Mouse (Mus musculus) liver, embryonic 11.5 days (tissue): ENCODE data around the gene Rgs12. TPM values are rescaled to one million over a fixed set of nuclear protein-coding genes. Genes with fewer than 3 reads are reported as not detected.

Experiments used
- ATAC-seq: fragments of 200-750 bp; cut with Nextera tagmentation; replicated peaks from 2 replicates; pipeline ENCODE4 v1.8.0; 2017; ENCODE audit warnings: moderate number of reproducible peaks, mild to moderate bottlenecking, moderate TSS enrichment, moderate library complexity; ENCODE audit not compliant: low FRiP score
- DNase-seq: peaks from one replicate; pipeline ENCODE4 v3.0.0-alpha.2; 2017; ENCODE audit warnings: low spot score
- H3K27ac ChIP-seq: fragments of 300-500 bp; sonication (generic); 2 replicates; pipeline ENCODE4 v1.5.1; 2014; ENCODE audit warnings: mild to moderate bottlenecking, low read depth, low read length, control low read depth
- H3K27me3 ChIP-seq: fragments of 300-500 bp; sonication (generic); replicated peaks from 2 replicates; pipeline ENCODE4 v1.6.1; 2014; ENCODE audit warnings: low read length, mixed read lengths; ENCODE audit not compliant: control insufficient read depth, insufficient read depth
- H3K36me3 ChIP-seq: fragments of 300-500 bp; sonication (generic); 2 replicates; pipeline ENCODE4 v1.6.1; 2014; ENCODE audit warnings: mild to moderate bottlenecking, low read length, moderate library complexity, mixed read lengths; ENCODE audit not compliant: control insufficient read depth, insufficient read depth
- H3K4me1 ChIP-seq: fragments of 300-500 bp; sonication (generic); replicated peaks from 2 replicates; pipeline ENCODE4 v1.6.1; 2014; ENCODE audit warnings: low read length, mixed read lengths; ENCODE audit not compliant: control insufficient read depth, insufficient read depth
- H3K4me2 ChIP-seq: fragments of 300-500 bp; sonication (generic); 2 replicates; pipeline ENCODE4 v1.6.1; 2014; ENCODE audit warnings: mild to moderate bottlenecking, control low read depth, moderate library complexity
- H3K4me3 ChIP-seq: fragments of 300-500 bp; sonication (generic); 2 replicates; pipeline ENCODE4 v1.5.1; 2014; ENCODE audit warnings: low read depth, low read length, control low read depth
- H3K9ac ChIP-seq: fragments of 300-500 bp; sonication (generic); 2 replicates; pipeline ENCODE4 v1.6.1; 2014; ENCODE audit warnings: low read depth, low read length, control low read depth
- H3K9me3 ChIP-seq: fragments of 300-500 bp; sonication (generic); 2 replicates; pipeline ENCODE4 v1.6.1; 2016; ENCODE audit warnings: low read length, inconsistent platforms, mixed read lengths; ENCODE audit not compliant: control insufficient read depth
- WGBS: fragments of 180-500 bp; shearing (Covaris S2); extraction: QIAGEN DNeasy Blood & Tissue Kit; methylation state at CpG from one replicate; pipeline ENCODE4 v1.1.7; 2014; 5-methylcytosine and 5-hydroxymethylcytosine counted together
- polyA plus RNA-seq: library from polyadenylated mRNA; unstranded; fragments of >200 nt; fragmentation: Nextera tagmentation; extraction: Ambion mirVana; gene quantifications from 2 replicates; pipeline ENCODE4 v1.2.1, GENCODE M21; 2014

The Rgs12 gene
- polyA plus RNA-seq, 1 experiment from 2014 or later = 38.8 TPM

DNA sequence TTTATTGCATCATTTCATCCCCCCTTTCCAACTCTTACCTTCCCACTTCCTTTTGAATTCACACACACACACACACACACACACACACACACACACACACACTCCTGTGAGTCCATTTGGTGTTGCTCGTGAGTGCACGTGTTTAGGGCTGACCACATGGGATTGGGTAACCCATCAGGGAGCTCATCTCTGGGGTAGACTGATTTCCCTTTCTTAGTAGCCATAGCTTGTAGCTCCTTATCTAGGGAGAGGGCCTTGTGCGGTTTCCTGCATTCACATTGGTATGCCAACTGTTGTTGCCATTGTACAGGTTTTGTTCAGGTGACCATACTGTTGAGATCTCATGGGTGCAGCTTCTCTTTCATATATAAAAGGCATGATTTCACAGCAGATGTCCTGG, 5.8 kb upstream of the Rgs12 start:
- H3K4me3 ChIP-seq = no peak overlapping the region
- no peaks in the 10 kb centered on the region for H3K36me3 ChIP-seq
- no peaks in the 10 kb centered on the region for H3K27me3 ChIP-seq
- no peak overlapping the region for H3K9ac ChIP-seq
- peaks cover 13% of the 10 kb centered on the region for H3K4me1 ChIP-seq
- ATAC-seq = peak; percentile 58; the same call in 1 of the 2 replicates
- 0 out of 2 replicates have a peak overlapping the region, but pooled peaks have one; percentile 23 for H3K27ac ChIP-seq
- H3K4me2 ChIP-seq = no peak overlapping the region
- DNase-seq = no peak
- WGBS = 38% methylated on average over 3 of the region's 3 CpGs
- no peaks in the 10 kb centered on the region for H3K9me3 ChIP-seq

DNA sequence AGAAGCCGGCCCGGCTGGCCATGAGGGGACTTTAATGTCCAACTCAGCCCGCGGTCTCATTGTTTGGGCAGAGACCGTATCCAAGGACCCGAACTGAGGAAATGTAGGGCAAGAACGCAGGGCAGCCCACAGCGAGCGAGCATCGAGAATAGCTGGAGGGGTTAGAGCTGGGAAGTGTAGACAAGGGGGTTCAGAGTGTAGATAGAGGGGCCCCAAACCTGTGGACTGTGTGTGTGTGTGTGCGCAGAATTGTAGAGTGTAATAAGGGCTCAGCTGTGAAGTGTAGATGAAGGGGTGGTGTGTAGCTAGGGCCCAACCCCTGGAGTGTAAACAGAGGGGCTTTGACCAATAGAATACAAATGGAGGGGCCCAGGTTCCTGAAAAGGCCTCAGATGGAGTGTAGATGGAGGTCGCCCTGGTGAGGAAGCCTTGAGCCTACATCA, 545 bp downstream of the Rgs12 start:
- no peak for DNase-seq
- Histone ChIP-seq H3K36me3 (peaks cover 5% of the 10 kb centered on the region; the same call in 1 of the 2 replicates), H3K27ac (peak overlapping the region; percentile 85), H3K4me2 (peak overlapping the region; percentile 93), H3K9me3 (peaks cover 4% of the 10 kb centered on the region; the same call in 1 of the 2 replicates), H3K9ac (peak overlapping the region; percentile 97), H3K27me3 (no peaks in the 10 kb centered on the region), H3K4me1 (peaks cover 15% of the 10 kb centered on the region), H3K4me3 (peak overlapping the region; percentile 92)
- peak; percentile 39 for ATAC-seq
- 7% methylated on average over 12 of the region's 12 CpGs for WGBS

DNA sequence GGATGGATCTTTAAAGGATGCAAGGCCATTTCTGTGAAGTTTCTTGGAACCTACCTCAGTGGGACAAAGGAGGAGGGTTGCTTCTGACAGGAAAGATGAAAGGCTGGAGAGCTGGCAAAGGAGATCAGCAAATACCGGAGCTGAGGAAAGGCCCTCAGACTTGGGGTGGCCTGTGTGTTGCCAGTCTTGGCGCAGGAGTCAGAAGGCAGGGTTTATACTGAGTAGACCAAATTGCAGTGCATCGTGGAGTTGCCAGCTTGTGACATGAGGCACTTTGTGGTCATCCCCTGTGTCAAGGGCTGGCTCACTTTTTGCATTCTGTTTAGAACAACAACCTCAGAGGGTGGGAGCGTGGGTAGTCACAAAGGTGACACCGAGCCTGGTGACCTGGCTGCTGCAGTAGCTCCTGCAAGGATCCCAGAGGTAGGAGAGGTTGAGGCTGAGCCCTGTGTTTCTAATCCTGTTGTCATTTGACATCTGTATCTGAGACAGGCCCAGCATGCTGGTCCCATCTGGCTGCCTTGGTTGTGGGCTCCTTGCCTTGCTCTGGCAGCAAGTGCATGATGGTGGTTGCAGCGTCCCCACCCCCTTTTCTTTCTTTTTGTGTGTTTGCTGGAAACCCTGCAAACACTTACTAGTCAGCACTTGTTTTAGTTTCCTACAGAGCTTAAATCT, 1.4 kb downstream of the Rgs12 start:
- H3K4me3 ChIP-seq = peak overlapping the region; percentile 92
- H3K4me2 ChIP-seq = peak overlapping the region; percentile 93
- peaks cover 20% of the 10 kb centered on the region for H3K4me1 ChIP-seq
- H3K27me3 ChIP-seq = no peaks in the 10 kb centered on the region
- H3K27ac ChIP-seq = peak overlapping the region; percentile 22; the same call in 1 of the 2 replicates
- whole genome bisulfite sequencing = 89% methylated on average over 6 of the region's 6 CpGs
- H3K36me3 ChIP-seq = peaks cover 5% of the 10 kb centered on the region; the same call in 1 of the 2 replicates
- H3K9me3 ChIP-seq = peaks cover 4% of the 10 kb centered on the region; the same call in 1 of the 2 replicates
- DNase-seq = no peak
- no peak for ATAC-seq
- H3K9ac ChIP-seq = peak overlapping the region; percentile 97; the same call in 1 of the 2 replicates

DNA sequence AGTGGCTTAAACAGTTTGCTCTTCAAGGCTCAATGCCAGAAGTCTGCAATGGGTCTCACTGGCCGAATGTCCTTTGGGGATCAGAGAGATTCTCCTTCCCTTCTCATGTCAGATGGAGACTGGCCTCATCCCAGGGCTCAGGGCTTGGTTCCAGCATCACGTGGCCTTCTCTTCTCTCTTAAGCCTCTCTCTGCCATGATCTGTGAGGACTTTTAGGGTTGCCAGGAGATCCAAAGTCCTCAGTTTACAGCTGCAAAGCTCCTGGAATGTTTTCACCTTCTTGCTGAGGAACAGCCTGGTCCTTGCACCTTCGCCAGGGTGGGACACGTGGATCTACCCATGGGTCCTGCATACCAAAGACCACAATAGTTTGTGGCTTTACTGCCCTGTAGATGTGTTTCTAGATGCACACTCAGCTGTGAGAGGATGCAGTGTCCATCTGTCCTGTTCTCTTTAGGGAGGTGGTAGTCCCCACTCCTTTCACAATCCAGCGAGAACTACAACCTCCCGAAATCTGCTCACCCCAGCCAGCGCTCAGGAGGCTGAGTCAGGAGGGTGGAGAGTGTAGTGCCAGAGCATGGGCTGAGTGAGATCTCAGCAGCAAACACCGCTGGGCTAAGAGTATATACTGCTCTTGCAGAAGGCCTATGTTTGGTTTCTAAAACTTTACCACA, 2.1 kb downstream of the Rgs12 start:
- Histone ChIP-seq H3K36me3 (peaks cover 5% of the 10 kb centered on the region; the same call in 1 of the 2 replicates), H3K27me3 (no peaks in the 10 kb centered on the region), H3K9me3 (peaks cover 4% of the 10 kb centered on the region; the same call in 1 of the 2 replicates), H3K27ac (no peak overlapping the region), H3K4me1 (peaks cover 26% of the 10 kb centered on the region), H3K4me3 (no peak overlapping the region), H3K9ac (no peak overlapping the region), H3K4me2 (peak overlapping the region; percentile 93; the same call in 1 of the 2 replicates)
- ATAC-seq (no peak), DNase-seq (no peak)
- 91% methylated on average over 8 of the region's 8 CpGs for WGBS

DNA sequence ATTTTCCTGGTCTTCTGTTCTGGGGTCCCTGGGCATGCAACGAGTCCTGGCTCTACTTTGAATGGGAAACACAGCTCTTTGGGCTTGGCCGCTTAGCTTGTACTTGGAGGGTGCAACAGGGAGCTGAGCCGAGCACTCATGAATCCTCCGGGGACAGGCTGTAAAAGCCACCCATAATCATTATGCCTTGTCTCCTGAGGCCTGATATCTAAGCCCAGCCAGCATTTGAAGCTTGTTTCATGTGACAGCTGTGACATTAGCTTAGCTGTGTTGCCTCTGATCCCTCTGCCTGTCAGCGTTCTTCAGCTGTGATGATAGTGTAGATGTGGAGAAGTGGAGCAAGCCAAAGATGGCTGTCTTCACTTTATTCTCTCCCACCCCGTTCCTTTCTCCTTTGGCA, 5.3 kb downstream of the Rgs12 start:
- 73% methylated on average over 6 of the region's 6 CpGs for WGBS
- no peak overlapping the region for H3K4me2 ChIP-seq
- H3K27me3 ChIP-seq = no peaks in the 10 kb centered on the region
- peaks cover 4% of the 10 kb centered on the region; the same call in 1 of the 2 replicates for H3K9me3 ChIP-seq
- H3K4me3 ChIP-seq = no peak overlapping the region
- peaks cover 40% of the 10 kb centered on the region for H3K4me1 ChIP-seq
- H3K36me3 ChIP-seq = peaks cover 7% of the 10 kb centered on the region; the same call in 1 of the 2 replicates
- no peak for DNase-seq
- ATAC-seq = no peak
- H3K9ac ChIP-seq = no peak overlapping the region
- H3K27ac ChIP-seq = no peak overlapping the region

DNA sequence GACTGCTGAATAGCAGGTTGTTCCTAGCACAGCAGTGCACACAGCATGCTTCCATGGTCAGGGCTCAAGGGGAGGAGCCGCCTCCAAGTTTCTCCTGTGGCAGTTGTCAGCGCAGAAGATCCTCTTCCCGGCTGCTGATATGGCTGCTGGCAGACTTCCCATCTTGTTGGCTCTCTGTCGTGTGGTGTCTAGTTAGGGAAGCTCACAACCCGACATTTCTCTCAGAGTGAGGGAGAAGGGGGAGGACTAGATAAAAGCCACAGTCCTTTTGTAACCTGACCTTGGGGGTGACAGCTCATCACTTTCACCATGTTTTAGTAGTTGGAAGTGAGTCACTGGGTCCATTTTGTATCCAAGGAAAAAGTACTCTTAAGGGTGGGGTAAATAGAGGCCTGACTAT, 6.4 kb downstream of the Rgs12 start:
- H3K4me2 ChIP-seq = no peak overlapping the region
- WGBS = 42% methylated on average over 5 of the region's 5 CpGs
- DNase-seq = no peak
- H3K4me1 ChIP-seq = peaks cover 43% of the 10 kb centered on the region
- no peaks in the 10 kb centered on the region for H3K27me3 ChIP-seq
- H3K36me3 ChIP-seq = peaks cover 7% of the 10 kb centered on the region; the same call in 1 of the 2 replicates
- no peak overlapping the region for H3K27ac ChIP-seq
- no peak for ATAC-seq
- H3K9me3 ChIP-seq = peaks cover 4% of the 10 kb centered on the region; the same call in 1 of the 2 replicates
- no peak overlapping the region for H3K9ac ChIP-seq
- H3K4me3 ChIP-seq = no peak overlapping the region

DNA sequence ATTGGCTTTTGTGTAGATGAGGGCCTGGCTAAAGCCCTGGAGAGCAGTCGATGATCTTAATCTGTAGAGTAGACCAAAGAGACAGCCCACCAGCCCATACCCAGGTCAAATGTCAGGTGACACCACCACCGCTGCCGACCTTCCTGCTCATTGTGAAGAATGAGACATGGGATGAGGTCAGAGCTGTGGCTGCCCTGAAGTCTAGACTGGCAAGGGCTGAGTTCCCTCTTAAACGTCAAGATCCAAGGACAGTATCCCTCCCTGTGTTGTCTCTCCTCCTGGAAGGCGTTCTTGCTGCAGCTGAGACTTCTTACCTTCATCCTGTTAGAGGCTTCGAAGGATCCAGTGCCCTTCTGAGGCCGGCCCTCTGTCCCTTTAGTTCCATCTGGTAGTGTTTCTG, 6.9 kb downstream of the Rgs12 start:
- no peak for DNase-seq
- ATAC-seq = no peak
- peaks cover 45% of the 10 kb centered on the region for H3K4me1 ChIP-seq
- peaks cover 4% of the 10 kb centered on the region; the same call in 1 of the 2 replicates for H3K9me3 ChIP-seq
- H3K9ac ChIP-seq = no peak overlapping the region
- 75% methylated on average over 7 of the region's 7 CpGs for WGBS
- no peaks in the 10 kb centered on the region for H3K27me3 ChIP-seq
- no peak overlapping the region for H3K4me3 ChIP-seq
- no peak overlapping the region for H3K4me2 ChIP-seq
- no peak overlapping the region for H3K27ac ChIP-seq
- peaks cover 7% of the 10 kb centered on the region; the same call in 1 of the 2 replicates for H3K36me3 ChIP-seq

DNA sequence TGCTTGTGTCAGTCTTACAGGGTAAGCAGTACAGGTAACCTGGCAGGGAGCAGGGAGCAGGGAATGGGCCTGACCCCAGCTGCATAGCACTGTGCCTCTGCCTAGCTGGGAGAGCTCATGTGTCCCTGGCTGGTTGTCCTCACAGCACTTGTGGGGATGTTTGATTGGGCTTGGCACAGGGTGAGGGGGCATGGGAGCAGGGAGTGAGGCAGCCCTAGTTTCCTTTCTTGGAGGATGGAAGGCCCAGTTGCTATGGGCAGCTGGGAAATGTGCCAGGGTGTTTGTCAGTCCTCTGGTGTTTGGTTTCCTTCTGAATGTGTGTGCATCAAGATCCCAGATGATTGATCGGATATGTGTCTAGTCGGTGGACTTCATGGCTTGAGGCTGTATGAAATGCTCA, 7.8 kb downstream of the Rgs12 start:
- H3K27me3 ChIP-seq = no peaks in the 10 kb centered on the region
- H3K4me2 ChIP-seq = no peak overlapping the region
- H3K9me3 ChIP-seq = peaks cover 4% of the 10 kb centered on the region; the same call in 1 of the 2 replicates
- peaks cover 7% of the 10 kb centered on the region; the same call in 1 of the 2 replicates for H3K36me3 ChIP-seq
- ATAC-seq (no peak), DNase-seq (no peak)
- WGBS = 81% methylated on average over 2 of the region's 2 CpGs
- peaks cover 52% of the 10 kb centered on the region for H3K4me1 ChIP-seq
- H3K4me3 ChIP-seq = no peak overlapping the region
- H3K27ac ChIP-seq = no peak overlapping the region
- no peak overlapping the region for H3K9ac ChIP-seq
